Mouse (Mus musculus) heart, embryonic 10.5 days (tissue): ENCODE data around the gene Npc1l1. TPM values are rescaled to one million over a fixed set of nuclear protein-coding genes. Genes with fewer than 3 reads are reported as not detected.
A peak's percentile ranks its signal among the peaks of the same experiment; 100 is the strongest.
"Not testable (repeated sequence)": the region's sequence is repeated elsewhere in the genome, so short reads cannot be mapped to it uniquely, and the experiment has no call there.

Experiments
- DNase-seq: peaks from one replicate; pipeline ENCODE4 v3.0.0-alpha.2; 2017; ENCODE audit warnings: low spot score
- H3K27ac ChIP-seq: fragments of 300-500 bp; sonication (generic); 2 replicates; pipeline ENCODE4 v1.5.1; 2016; ENCODE audit warnings: mild to moderate bottlenecking
- H3K27me3 ChIP-seq: fragments of 300-500 bp; sonication (generic); 2 replicates; pipeline ENCODE4 v1.6.1; 2016; ENCODE audit warnings: mild to moderate bottlenecking; ENCODE audit not compliant: poor library complexity, insufficient read depth, severe bottlenecking
- H3K36me3 ChIP-seq: fragments of 300-500 bp; sonication (generic); 2 replicates; pipeline ENCODE4 v1.6.1; 2016; ENCODE audit warnings: mild to moderate bottlenecking, moderate library complexity
- H3K4me1 ChIP-seq: fragments of 300-500 bp; sonication (generic); 2 replicates; pipeline ENCODE4 v1.6.1; 2016; ENCODE audit warnings: mild to moderate bottlenecking
- H3K4me3 ChIP-seq: fragments of 300-500 bp; sonication (generic); 2 replicates; pipeline ENCODE4 v1.5.1; 2016; ENCODE audit warnings: mild to moderate bottlenecking, moderate library complexity
- H3K9me3 ChIP-seq: fragments of 300-500 bp; sonication (generic); 2 replicates; pipeline ENCODE4 v1.6.1; 2016; ENCODE audit warnings: mild to moderate bottlenecking, moderate library complexity
- WGBS: fragments of 180-500 bp; shearing (Covaris S2); methylation state at CpG from one replicate; pipeline ENCODE4 v1.1.7; 2016; 5-methylcytosine and 5-hydroxymethylcytosine counted together
- polyA plus RNA-seq: library from polyadenylated mRNA; unstranded; fragments of >200 nt; fragmentation: Nextera tagmentation; extraction: Ambion mirVana; gene quantifications from 2 replicates; pipeline ENCODE4 v1.2.1, GENCODE M21; 2016

Gene Npc1l1
- 0.06 TPM in 1 of 2 replicates, not detected in the other for polyA plus RNA-seq

DNA sequence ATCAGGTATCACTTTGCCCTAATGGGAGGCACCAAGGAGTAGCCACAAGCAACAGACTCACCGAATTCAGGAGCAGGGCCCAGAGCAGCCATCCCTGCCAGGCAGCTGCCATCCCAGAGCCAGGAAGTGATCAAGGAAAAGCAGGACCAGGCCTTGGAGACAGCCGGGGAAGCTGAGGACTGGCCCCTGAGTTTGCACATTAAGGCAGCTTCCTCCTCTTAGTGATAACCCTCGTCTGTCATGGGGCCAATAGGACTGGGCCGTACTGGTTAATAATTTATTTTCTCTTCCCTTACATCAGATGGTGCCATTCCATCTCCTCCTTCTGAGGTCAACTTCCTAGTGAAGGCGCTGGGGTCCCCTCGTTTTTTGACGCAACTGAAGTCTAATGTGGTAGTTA is at the start of gene Npc1l1:
Gene Npc1l1 (minus strand): TSS at position 132 of the 400 bp plus-strand sequence.
- H3K9me3 ChIP-seq: peaks cover 3% of the 10 kb centered on the region; the same call in 1 of the 2 replicates
- H3K27me3 ChIP-seq: peaks cover 5% of the 10 kb centered on the region
- no peaks in the 10 kb centered on the region for H3K36me3 ChIP-seq
- H3K4me1 ChIP-seq: no peaks in the 10 kb centered on the region
- DNase-seq: no peak
- H3K4me3 ChIP-seq: no peak within 1 kb of the TSS
- 76% methylated on average over 7 of the region's 7 CpGs for WGBS
- H3K27ac ChIP-seq: no peak within 1 kb of the TSS

DNA sequence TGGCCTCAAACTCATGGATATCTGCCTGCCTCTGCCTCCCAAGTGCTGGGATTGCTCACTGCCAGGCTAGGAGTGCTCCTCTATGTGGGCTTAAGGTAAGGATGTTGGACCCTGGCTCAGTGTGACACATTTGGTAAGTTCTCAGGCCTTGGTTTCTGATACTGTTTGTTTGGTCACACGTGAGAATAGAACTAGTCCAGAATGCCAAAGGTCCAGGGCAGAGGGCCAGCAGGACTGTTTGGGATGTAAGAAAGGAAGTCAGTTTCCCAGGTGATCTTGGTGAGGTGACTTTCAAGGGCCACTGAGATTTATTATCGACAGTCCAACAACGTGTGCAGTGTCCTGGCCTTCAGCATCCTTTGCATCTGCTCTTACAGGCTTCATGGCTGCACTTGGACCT is 46.5 kb upstream of the Npc1l1 start:
- 80% methylated on average over 3 of the region's 3 CpGs for WGBS
- no peak for DNase-seq
- Histone ChIP-seq H3K27ac (no peak overlapping the region), H3K36me3 (peaks cover 12% of the 10 kb centered on the region), H3K4me3 (no peak overlapping the region), H3K9me3 (peaks cover 5% of the 10 kb centered on the region; the same call in 1 of the 2 replicates), H3K4me1 (peaks cover 14% of the 10 kb centered on the region), H3K27me3 (no peaks in the 10 kb centered on the region)

DNA sequence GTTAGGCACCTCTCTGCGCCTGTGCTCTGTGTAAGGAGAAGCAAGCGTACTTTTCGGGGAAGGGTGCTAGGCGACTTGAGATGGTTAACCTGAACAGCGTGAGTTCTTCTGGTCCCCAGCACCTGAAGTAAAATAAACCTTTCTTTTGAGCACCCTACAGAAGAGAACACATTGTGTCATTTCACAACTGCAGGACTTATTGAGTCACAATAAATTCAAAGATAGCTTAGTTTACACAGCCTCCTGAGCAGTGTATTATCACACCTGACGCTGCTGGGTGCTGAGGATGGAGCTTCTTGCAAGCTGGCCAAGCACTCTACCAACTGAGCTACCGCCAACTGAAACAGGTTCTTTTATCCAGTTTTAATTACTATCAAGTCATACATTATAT is 45.1 kb upstream of the Npc1l1 start:
- H3K27ac ChIP-seq: peak overlapping the region; percentile 90

DNA sequence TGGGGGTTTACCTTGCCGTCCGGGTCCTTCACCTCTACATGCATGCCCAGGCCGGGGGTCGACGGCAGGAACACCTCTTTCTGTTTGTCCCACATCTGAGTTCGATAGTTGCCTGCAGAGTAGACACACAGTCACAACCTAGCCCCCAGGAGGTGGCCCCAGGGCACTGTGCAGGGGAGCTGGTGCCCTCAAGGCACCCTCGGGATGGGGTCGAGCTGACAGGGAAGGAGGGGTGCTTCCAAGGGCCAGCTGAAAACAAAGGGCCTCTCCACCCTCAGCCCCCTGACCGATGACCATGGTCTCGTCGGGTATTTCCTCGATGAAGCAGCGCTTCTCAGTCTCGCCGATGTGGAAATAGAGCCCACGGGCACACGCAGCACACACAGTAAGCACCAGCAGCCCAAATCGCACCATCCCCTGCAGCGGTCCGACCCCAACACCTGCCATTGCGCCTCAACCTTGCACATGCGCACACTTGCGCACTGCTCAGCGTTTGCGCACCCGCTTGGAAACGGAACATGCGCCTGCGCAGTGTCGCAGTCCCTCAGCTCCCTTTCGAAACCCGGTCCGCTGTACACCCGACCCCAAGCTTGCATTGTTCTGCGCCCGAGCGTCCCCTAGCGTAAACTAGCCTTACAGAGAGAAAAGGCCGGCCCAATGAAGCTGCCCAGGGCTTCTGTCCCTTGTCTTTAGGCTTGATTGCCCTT is 44.6 kb upstream of the Npc1l1 start, which contains the start of gene Tmed4:
Gene Tmed4 (minus strand): TSS at position 484 of the 707 bp plus-strand sequence.
- H3K27me3 ChIP-seq: no peaks in the 10 kb centered on the region
- H3K4me3 ChIP-seq: peak within 1 kb of the TSS; percentile 96
- peaks cover 14% of the 10 kb centered on the region for H3K4me1 ChIP-seq
- H3K9me3 ChIP-seq: no peaks in the 10 kb centered on the region
- peaks cover 24% of the 10 kb centered on the region for H3K36me3 ChIP-seq
- peak within 1 kb of the TSS; percentile 90 for H3K27ac ChIP-seq
- under 1% methylated on average over 39 of the region's 39 CpGs for WGBS
- peak; percentile 97 for DNase-seq

More for the DNA sequence above, 45.1 kb upstream of the Npc1l1 start:
- DNase-seq: no peak
- Histone ChIP-seq H3K4me3 (peak overlapping the region; percentile 96), H3K4me1 (peaks cover 14% of the 10 kb centered on the region), H3K36me3 (peaks cover 24% of the 10 kb centered on the region), H3K27me3 (no peaks in the 10 kb centered on the region), H3K9me3 (peaks cover 3% of the 10 kb centered on the region; the same call in 1 of the 2 replicates)
- WGBS: 23% methylated on average over 7 of the region's 7 CpGs

DNA sequence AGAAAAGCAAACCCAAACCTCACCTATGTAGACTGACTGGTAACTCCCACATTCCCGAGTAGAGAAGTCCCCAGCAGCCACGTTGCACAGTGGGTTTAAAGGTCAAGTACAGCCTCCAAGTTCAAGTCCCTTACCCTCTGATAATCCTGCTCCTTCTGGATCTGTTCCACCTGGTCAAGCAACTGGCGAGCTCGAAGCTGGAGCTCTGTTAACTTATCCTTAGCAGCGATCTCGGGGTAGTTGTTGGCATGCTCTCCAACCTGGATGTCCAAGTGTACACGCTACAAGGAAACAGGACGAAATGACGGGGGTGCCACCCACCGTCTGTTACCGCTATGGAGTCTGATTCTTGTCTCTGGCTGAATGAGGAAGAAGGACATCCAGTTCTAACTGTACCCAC is 43.7 kb upstream of the Npc1l1 start:
- no peak for DNase-seq
- WGBS: 69% methylated on average over 11 of the region's 11 CpGs
- peak overlapping the region; percentile 90; the same call in 1 of the 2 replicates for H3K27ac ChIP-seq
- H3K4me1 ChIP-seq: peaks cover 14% of the 10 kb centered on the region
- no peaks in the 10 kb centered on the region for H3K27me3 ChIP-seq
- H3K4me3 ChIP-seq: peak overlapping the region; percentile 96
- H3K36me3 ChIP-seq: peaks cover 24% of the 10 kb centered on the region
- H3K9me3 ChIP-seq: no peaks in the 10 kb centered on the region

DNA sequence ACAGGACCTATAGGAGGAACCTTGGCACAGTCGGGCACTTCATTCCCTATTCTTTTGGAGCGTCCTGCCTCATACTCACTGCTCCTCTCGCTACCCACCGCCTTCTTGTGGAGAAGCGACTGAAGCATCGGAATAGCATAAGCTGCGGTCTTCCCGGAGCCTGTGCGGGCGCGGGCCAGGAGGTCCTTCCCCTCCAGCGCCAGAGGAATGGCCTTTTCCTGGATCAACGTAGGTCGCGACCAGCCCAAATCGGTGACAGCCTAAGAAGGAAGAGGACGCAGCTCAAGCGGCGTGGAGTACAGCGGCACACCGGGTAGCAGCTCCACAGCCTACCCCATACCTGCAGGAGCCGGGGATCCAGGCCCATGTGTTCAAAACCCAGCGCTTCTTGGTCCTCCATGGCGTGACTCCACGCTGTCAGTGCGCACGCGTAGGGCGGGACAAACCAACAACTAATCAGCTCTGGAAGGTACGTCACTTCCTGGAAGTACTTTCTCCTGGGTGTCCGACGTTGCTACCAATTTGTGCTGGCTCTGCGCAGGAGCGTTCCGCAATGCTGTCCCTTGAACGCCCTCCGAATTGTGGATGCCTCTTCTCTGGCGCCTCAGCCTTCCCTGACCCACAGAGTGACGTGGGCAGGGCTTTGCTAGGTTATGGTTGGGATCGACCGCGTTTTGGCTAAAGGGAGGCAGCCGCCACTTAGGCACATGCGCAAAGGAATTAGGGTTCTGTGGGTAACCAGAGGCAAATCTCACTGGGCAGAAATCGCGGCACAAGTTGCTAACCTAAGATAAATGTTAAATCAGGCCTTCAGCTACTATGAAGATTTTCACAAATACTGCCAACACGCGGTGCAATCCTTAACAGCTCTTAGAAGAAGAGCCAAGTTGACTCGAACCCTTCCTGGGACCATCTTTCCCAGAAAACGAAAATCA is 37.6 kb upstream of the Npc1l1 start, which contains the start of gene Ddx56:
Gene Ddx56 (minus strand): TSS at position 453 of the 935 bp plus-strand sequence.
- H3K36me3 ChIP-seq: peaks cover 61% of the 10 kb centered on the region
- peak within 1 kb of the TSS; percentile 88 for H3K4me3 ChIP-seq
- H3K27me3 ChIP-seq: no peaks in the 10 kb centered on the region
- peaks cover 8% of the 10 kb centered on the region for H3K4me1 ChIP-seq
- peak; percentile 97 for DNase-seq
- H3K27ac ChIP-seq: peak within 1 kb of the TSS; percentile 90
- 2% methylated on average over 50 of the region's 50 CpGs for WGBS
- H3K9me3 ChIP-seq: no peaks in the 10 kb centered on the region

DNA sequence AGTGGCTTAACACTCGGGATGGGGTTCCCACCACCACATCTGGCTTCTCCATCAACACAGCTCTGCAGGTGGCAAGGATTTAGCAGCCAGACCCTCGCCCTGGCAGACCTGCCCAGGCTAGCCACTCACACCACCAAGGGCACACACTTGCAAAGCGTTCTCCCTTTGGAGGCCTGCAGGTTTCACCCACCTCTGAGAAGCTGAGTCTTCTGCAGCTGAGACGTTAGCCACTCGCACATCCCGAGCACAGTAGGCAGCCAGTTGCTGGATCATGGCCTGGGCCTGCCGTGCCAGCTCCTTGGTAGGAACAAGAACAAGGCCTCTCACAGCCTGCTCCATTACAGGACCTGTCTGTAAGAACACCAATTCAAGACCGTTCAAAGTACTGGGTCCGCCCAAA is 36.7 kb upstream of the Npc1l1 start:
- DNase-seq: no peak
- H3K27me3 ChIP-seq: no peaks in the 10 kb centered on the region
- 63% methylated on average over 9 of the region's 9 CpGs for WGBS
- peaks cover 61% of the 10 kb centered on the region for H3K36me3 ChIP-seq
- peaks cover 8% of the 10 kb centered on the region for H3K4me1 ChIP-seq
- H3K27ac ChIP-seq: peak overlapping the region; percentile 90; the same call in 1 of the 2 replicates
- peak overlapping the region; percentile 88 for H3K4me3 ChIP-seq
- no peaks in the 10 kb centered on the region for H3K9me3 ChIP-seq

DNA sequence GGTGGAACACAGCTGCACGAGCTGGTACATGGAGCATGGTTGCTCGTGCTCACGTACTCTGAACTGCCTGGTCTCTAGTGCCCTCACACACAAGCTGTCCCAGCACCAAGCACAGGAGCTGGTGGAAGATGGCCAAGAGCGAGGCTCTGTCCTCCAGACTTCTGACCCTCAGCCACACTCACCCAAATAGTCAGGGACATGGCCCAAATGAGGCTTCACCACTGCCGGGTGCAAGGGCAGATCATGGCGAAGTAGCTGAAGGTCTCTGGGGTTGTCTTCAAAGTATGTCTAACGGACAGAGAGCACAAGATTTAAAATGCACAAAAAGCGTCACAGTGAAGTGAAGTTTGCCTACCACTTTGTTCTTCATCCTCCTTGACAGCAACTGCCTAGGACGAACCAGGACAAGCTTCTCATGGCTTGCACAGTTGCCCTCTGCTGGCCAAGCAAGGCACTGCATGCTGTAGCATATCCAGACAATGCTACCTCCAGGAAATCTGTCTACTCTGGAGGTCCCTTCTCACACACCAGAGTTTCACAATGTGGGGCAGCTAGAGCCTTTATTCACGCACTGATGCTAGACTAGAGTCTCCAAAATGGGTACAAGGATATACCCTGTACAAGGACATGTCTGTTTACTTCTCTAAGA is 31.6 kb upstream of the Npc1l1 start:
- H3K4me1 ChIP-seq: peaks cover 4% of the 10 kb centered on the region
- no peak overlapping the region for H3K4me3 ChIP-seq
- 83% methylated on average over 10 of the region's 10 CpGs for WGBS
- DNase-seq: no peak
- no peaks in the 10 kb centered on the region for H3K9me3 ChIP-seq
- H3K36me3 ChIP-seq: peaks cover 92% of the 10 kb centered on the region
- H3K27ac ChIP-seq: no peak overlapping the region
- H3K27me3 ChIP-seq: no peaks in the 10 kb centered on the region

DNA sequence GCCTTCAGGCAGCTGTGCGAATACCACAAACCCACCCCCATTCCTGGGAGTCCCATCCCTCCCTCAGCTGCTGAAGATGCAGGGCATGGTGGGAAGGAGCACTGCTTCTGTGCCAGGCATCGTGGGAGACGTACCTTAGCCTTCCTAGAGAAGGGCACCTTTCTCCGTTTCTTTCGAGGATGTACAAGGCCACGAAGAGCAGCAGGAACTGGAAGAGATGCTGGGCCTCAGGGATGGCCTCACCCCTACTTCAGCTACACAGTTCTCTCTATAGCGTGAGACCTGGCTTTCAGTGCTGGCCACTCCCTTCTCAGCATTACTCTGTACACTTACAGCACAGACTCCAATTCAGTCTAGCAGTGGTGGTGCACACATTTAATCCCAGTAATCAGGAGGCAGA is 29.5 kb upstream of the Npc1l1 start:
- DNase-seq: no peak
- WGBS: 94% methylated on average over 7 of the region's 7 CpGs
- no peaks in the 10 kb centered on the region for H3K9me3 ChIP-seq

DNA sequence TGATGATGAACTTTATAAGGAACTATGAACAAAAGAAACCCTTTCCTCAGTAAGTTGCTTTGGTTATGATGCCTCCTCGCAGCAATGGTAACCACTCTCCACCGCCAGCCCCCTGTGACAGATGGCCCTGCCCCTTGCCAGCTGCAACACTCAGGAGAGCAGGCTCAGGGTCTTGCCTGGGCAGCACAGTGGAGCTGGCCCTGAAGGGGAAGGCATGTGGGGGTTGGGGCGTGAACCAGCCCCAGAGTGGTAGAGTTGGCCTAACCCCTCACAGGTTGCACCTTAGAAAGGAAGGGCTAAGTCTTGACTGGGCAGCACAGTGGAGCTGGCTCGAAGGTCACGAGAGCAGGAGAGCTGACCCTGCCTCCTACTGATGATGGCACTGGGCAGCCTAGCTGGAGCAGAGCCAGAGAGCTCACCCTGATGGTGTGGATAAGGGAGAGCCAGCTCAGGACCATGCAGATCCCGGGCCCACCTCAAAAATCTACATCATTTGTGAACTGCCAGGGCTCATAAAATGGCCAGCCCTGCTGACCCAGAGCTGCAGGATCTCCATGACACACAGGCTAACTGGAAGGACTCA is 26.6 kb upstream of the Npc1l1 start:
- Histone ChIP-seq H3K27ac (no peak overlapping the region), H3K4me3 (no peak overlapping the region), H3K9me3 (no peaks in the 10 kb centered on the region), H3K27me3 (no peaks in the 10 kb centered on the region), H3K36me3 (peaks cover 45% of the 10 kb centered on the region), H3K4me1 (no peaks in the 10 kb centered on the region)
- DNase-seq: no peak
- WGBS: 73% methylated on average over 6 of the region's 6 CpGs

More for the DNA sequence above, 29.5 kb upstream of the Npc1l1 start:
- H3K27me3 ChIP-seq: no peaks in the 10 kb centered on the region
- H3K36me3 ChIP-seq: peaks cover 73% of the 10 kb centered on the region
- H3K4me1 ChIP-seq: no peaks in the 10 kb centered on the region
- H3K27ac ChIP-seq: no peak overlapping the region
- no peak overlapping the region for H3K4me3 ChIP-seq

DNA sequence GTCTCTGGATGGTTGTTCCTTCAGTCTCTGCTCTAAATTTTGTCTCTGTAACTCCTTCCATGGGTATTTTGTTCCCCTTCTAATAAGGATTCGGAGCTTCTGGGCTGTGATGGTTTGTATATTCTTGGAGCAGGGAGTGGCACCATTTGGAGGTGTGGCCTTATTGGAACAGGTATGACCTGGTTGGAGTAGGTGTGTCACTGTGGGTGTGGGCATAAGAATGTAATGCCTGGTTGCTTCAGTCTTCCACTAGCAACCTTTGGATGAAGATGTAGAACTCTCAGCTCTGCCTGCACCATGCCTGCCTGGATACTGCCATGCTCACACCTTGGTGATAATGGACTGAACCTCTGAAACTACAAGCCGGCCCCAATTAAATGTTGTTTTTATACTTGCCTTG is 24.7 kb upstream of the Npc1l1 start:
- H3K36me3 ChIP-seq: peaks cover 25% of the 10 kb centered on the region
- not testable (repeated sequence) for DNase-seq, H3K27me3 ChIP-seq, H3K27ac ChIP-seq, H3K4me1 ChIP-seq, H3K9me3 ChIP-seq, H3K4me3 ChIP-seq
- 83% methylated on average over 2 of the region's 2 CpGs for WGBS

DNA sequence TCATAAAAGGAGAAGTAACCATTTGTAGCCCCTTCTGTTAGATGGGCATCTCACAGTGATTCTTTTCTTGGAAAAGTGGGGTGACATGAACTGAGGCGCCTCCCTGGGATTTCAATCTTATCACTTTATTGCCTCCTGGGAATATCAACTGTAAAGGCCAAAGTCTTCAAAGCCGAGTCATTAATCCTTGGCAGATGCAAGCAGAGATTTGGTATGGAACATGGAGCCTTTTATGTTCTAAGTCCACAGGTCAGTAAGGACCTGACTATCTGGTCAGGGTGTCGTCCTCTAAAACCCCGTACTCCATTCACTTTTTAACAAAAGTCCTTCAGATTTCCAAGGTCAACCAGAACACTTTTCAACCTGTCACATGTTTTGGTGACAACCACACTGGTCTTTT is 22.9 kb upstream of the Npc1l1 start:
- 79% methylated on average over 4 of the region's 4 CpGs for WGBS
- H3K4me3 ChIP-seq: no peak overlapping the region
- DNase-seq: no peak
- no peaks in the 10 kb centered on the region for H3K27me3 ChIP-seq
- no peak overlapping the region for H3K27ac ChIP-seq
- H3K9me3 ChIP-seq: no peaks in the 10 kb centered on the region
- H3K4me1 ChIP-seq: no peaks in the 10 kb centered on the region
- peaks cover 7% of the 10 kb centered on the region for H3K36me3 ChIP-seq
